Mouse (Mus musculus) limb, embryonic 14.5 days (tissue): ENCODE results near the gene Oxsr1. TPM values are rescaled to one million over a fixed set of nuclear protein-coding genes. Genes with fewer than 3 reads are reported as not detected.
A peak's percentile ranks its signal among the peaks of the same experiment; 100 is the strongest.
"Not testable (repeated sequence)": the region's sequence is repeated elsewhere in the genome, so short reads cannot be mapped to it uniquely, and the experiment has no call there.

Source experiments
- ATAC-seq: fragments of 200-750 bp; cut with Nextera tagmentation; 2 replicates; pipeline ENCODE4 v1.8.0; 2017; ENCODE audit warnings: low read depth, moderate number of reproducible peaks, moderate TSS enrichment; ENCODE audit not compliant: low FRiP score
- DNase-seq: peaks from one replicate; pipeline ENCODE4 v3.0.0-alpha.2; 2015; ENCODE audit warnings: low spot score
- H3K27ac ChIP-seq: fragments of 300-500 bp; sonication (generic); replicated peaks from 2 replicates; pipeline ENCODE4 v1.5.1; 2014; ENCODE audit warnings: low read depth, mild to moderate bottlenecking, low read length, moderate library complexity, mixed read lengths
- H3K27me3 ChIP-seq: fragments of 300-500 bp; sonication (generic); 2 replicates; pipeline ENCODE4 v1.6.1; 2014; ENCODE audit warnings: low read length, mixed read lengths; ENCODE audit not compliant: control insufficient read depth, insufficient read depth
- H3K36me3 ChIP-seq: fragments of 300-500 bp; sonication (generic); 2 replicates; pipeline ENCODE4 v1.6.1; 2014; ENCODE audit warnings: mild to moderate bottlenecking, low read length, moderate library complexity, mixed read lengths; ENCODE audit not compliant: control insufficient read depth, insufficient read depth
- H3K4me1 ChIP-seq: fragments of 300-500 bp; sonication (generic); 2 replicates; pipeline ENCODE4 v1.6.1; 2014; ENCODE audit warnings: antibody characterized with exemption, low read length, mixed read lengths; ENCODE audit not compliant: control insufficient read depth, insufficient read depth
- H3K4me2 ChIP-seq: fragments of 300-500 bp; sonication (generic); replicated peaks from 2 replicates; pipeline ENCODE4 v1.6.1; 2014; ENCODE audit warnings: low read depth, mild to moderate bottlenecking, low read length, moderate library complexity; ENCODE audit not compliant: severe bottlenecking
- H3K4me3 ChIP-seq: fragments of 300-500 bp; sonication (generic); replicated peaks from 2 replicates; pipeline ENCODE4 v1.5.1; 2014; ENCODE audit warnings: low read length
- H3K9ac ChIP-seq: fragments of 300-500 bp; sonication (generic); 2 replicates; pipeline ENCODE4 v1.6.1; 2014; ENCODE audit warnings: mild to moderate bottlenecking, low read depth, low read length, moderate library complexity; ENCODE audit not compliant: severe bottlenecking
- H3K9me3 ChIP-seq: fragments of 300-500 bp; sonication (generic); 2 replicates; pipeline ENCODE4 v1.6.1; 2016; ENCODE audit warnings: low read length; ENCODE audit not compliant: control insufficient read depth
- POLR2A ChIP-seq: fragments of 200-500 bp; IDR thresholded peaks from 2 replicates; pipeline ENCODE4 v1.8.0; 2012; ENCODE audit warnings: inconsistent platforms, mild to moderate bottlenecking, moderate library complexity, borderline replicate concordance; ENCODE audit not compliant: insufficient read depth, insufficient read length; ENCODE audit errors: extremely low read depth
- WGBS: fragments of 180-500 bp; shearing (Covaris S2); extraction: QIAGEN DNeasy Blood & Tissue Kit; methylation state at CpG from one replicate; pipeline ENCODE4 v1.1.7; 2014; 5-methylcytosine and 5-hydroxymethylcytosine counted together
- polyA plus RNA-seq, 2 experiments: library from polyadenylated mRNA; depleted of rRNA in 1 of 2; stranded (reverse) in 1 of 2; unstranded in 1 of 2; fragments of >200 nt; fragmentation: Nextera tagmentation in 1 of 2; extraction: Ambion mirVana in 1 of 2; gene quantifications; 2 replicates each; pipeline versions ENCODE4 v1.2.1 to v1.2.3; 2012 to 2014

Oxsr1 gene
- polyA plus RNA-seq (2012; rRNA removed) (35.4 and 39.4 TPM in 2 replicates), polyA plus RNA-seq (2014; fragmentation: Nextera tagmentation; extraction: Ambion mirVana) (15.6 and 16.0 TPM in 2 replicates)

GRCm38 (mm10) chr9:119322289-119323259, at the start of gene Oxsr1:
TSS of gene Oxsr1 (minus strand) at chr9:119322427.
- Histone ChIP-seq H3K4me2 (peak within 1 kb of the TSS; percentile 96), H3K36me3 (no peaks in the 10 kb centered on the region), H3K4me3 (peak within 1 kb of the TSS; percentile 96), H3K27ac (peak within 1 kb of the TSS; percentile 91), H3K9ac (peak within 1 kb of the TSS; percentile 78), H3K4me1 (peaks cover 8% of the 10 kb centered on the region), H3K27me3 (no peaks in the 10 kb centered on the region), H3K9me3 (no peaks in the 10 kb centered on the region)
- ATAC-seq (peak; percentile 99), DNase-seq (peak; percentile 100)
- under 1% methylated on average over 71 of the region's 76 CpGs for WGBS
- TF ChIP-seq POLR2A: peak; percentile 75; the same call in 1 of the 2 replicates

GRCm38 (mm10) chr9:119371251-119371650, 49.0 kb upstream of the Oxsr1 start:
- H3K4me3 ChIP-seq: no peak overlapping the region
- WGBS: 37% methylated on average over 4 of the region's 4 CpGs
- peaks cover 4% of the 10 kb centered on the region; the same call in 1 of the 2 replicates for H3K36me3 ChIP-seq
- no peak overlapping the region for H3K27ac ChIP-seq
- H3K27me3 ChIP-seq: no peaks in the 10 kb centered on the region
- H3K9me3 ChIP-seq: no peaks in the 10 kb centered on the region
- ATAC-seq (no peak), DNase-seq (no peak)
- no peaks in the 10 kb centered on the region for H3K4me1 ChIP-seq
- H3K4me2 ChIP-seq: no peak overlapping the region
- no peak overlapping the region for H3K9ac ChIP-seq
- TF ChIP-seq POLR2A: no peak

GRCm38 (mm10) chr9:119370770-119371169, 48.5 kb upstream of the Oxsr1 start:
- not testable (repeated sequence) for H3K4me2 ChIP-seq, H3K9ac ChIP-seq, H3K27ac ChIP-seq, H3K27me3 ChIP-seq, H3K4me3 ChIP-seq, DNase-seq, H3K36me3 ChIP-seq, H3K4me1 ChIP-seq, H3K9me3 ChIP-seq, ATAC-seq
- WGBS: 67% methylated on average over 4 of the region's 4 CpGs

GRCm38 (mm10) chr9:119368367-119368766, 46.1 kb upstream of the Oxsr1 start:
- no peak overlapping the region for H3K27ac ChIP-seq
- H3K4me3 ChIP-seq: no peak overlapping the region
- no peaks in the 10 kb centered on the region for H3K4me1 ChIP-seq
- no peaks in the 10 kb centered on the region for H3K9me3 ChIP-seq
- peaks cover 12% of the 10 kb centered on the region; the same call in 1 of the 2 replicates for H3K36me3 ChIP-seq
- no peak overlapping the region for H3K9ac ChIP-seq
- H3K27me3 ChIP-seq: no peaks in the 10 kb centered on the region
- DNase-seq (no peak), ATAC-seq (no peak)
- no peak for TF ChIP-seq POLR2A
- WGBS: 94% methylated on average over 3 of the region's 3 CpGs
- H3K4me2 ChIP-seq: no peak overlapping the region

GRCm38 (mm10) chr9:119365284-119365683, 43.1 kb upstream of the Oxsr1 start, which contains the start of gene Slc22a14:
TSS of gene Slc22a14 (minus strand) at chr9:119365553.
- Histone ChIP-seq H3K36me3 (peaks cover 12% of the 10 kb centered on the region; the same call in 1 of the 2 replicates), H3K9ac (no peak within 1 kb of the TSS), H3K4me2 (no peak within 1 kb of the TSS), H3K27me3 (no peaks in the 10 kb centered on the region), H3K4me1 (no peaks in the 10 kb centered on the region), H3K9me3 (no peaks in the 10 kb centered on the region), H3K4me3 (no peak within 1 kb of the TSS), H3K27ac (no peak within 1 kb of the TSS)
- DNase-seq (no peak), ATAC-seq (no peak)
- no peak for TF ChIP-seq POLR2A
- 69% methylated on average over 7 of the region's 7 CpGs for WGBS
